16 mouse cellular contexts compared by ENCODE assay signal in the genomic region with DNA sequence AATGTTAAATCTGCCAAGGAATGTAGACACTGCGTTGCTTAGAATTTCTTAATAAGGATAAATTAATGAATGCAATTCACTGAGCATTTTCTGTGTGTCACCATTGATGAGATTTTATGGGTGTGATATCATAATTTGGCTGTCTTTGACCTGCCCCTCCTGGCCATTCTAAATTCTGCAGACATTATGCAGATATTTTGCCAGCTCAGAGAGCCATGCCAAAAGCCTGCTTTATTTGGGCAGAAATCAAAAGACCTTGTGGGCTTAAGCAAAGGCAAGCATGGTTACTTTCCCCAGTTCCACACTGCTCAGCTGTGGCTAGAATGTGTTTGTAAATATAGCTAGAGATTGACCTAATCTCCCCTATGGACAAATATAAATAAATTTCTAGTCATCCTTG.
DNase-seq lines count a peak whose midpoint lies in the region; ATAC-seq lines count a peak whose summit lies in the region.
"Had no signal": no experiment of that assay in that cellular context is flagged by ENCODE, and none has a peak within 500 bp of the region (broad histone marks: within the 10 kb centered on the region; RNA-seq: fewer than 3 reads in every experiment).

No protein-coding gene starts in this region.

- H3K9me3 ChIP-seq in forebrain, embryonic 14.5 days (replicated peaks; ENCODE audit: control insufficient read depth, low read length): no peaks in the 10 kb centered on the region
- no peaks in the 10 kb centered on the region for H3K9me3 ChIP-seq in forebrain, embryonic 12.5 days
- no peaks in the 10 kb centered on the region for H3K9me3 ChIP-seq in liver, embryonic 11.5 days (ENCODE audit: control insufficient read depth, low read length)
- H3K9me3 ChIP-seq: embryonic facial prominence, embryonic 13.5 days; forebrain, embryonic 10.5 days; hindbrain, embryonic 15.5 days; limb, embryonic 12.5 days had no signal

- no peaks in the 10 kb centered on the region for H3K27me3 ChIP-seq in forebrain, embryonic 14.5 days (replicated peaks; ENCODE audit: control insufficient read depth, insufficient read depth, low read length)
- no peaks in the 10 kb centered on the region for H3K27me3 ChIP-seq in forebrain, embryonic 12.5 days
- no peaks in the 10 kb centered on the region for H3K27me3 ChIP-seq in liver, embryonic 11.5 days (replicated peaks; ENCODE audit: control insufficient read depth, insufficient read depth, low read length)
- H3K27me3 ChIP-seq: embryonic facial prominence, embryonic 13.5 days; hindbrain, embryonic 15.5 days; limb, embryonic 12.5 days had no signal

- intact Hi-C loops in heart, postnatal 36 days (cut with DNase I): no loop called here
- intact Hi-C loops in left cerebral cortex, postnatal 4 days (cut with DNase I): no loop called here

- H3K9ac ChIP-seq in forebrain, embryonic 14.5 days (ENCODE audit: low read length): no peak overlapping the region
- H3K9ac ChIP-seq in forebrain, embryonic 12.5 days: no peak overlapping the region
- H3K9ac ChIP-seq in liver, embryonic 11.5 days (ENCODE audit: low read depth, low read length): no peak overlapping the region
- H3K9ac ChIP-seq: embryonic facial prominence, embryonic 13.5 days; hindbrain, embryonic 15.5 days; limb, embryonic 12.5 days had no signal

- H3K4me2 ChIP-seq in forebrain, embryonic 14.5 days (ENCODE audit: low read length): no peak overlapping the region
- no peak overlapping the region for H3K4me2 ChIP-seq in forebrain, embryonic 12.5 days
- H3K4me2 ChIP-seq in liver, embryonic 11.5 days: no peak overlapping the region
- H3K4me2 ChIP-seq: embryonic facial prominence, embryonic 13.5 days; hindbrain, embryonic 15.5 days; limb, embryonic 12.5 days had no signal

- ATAC-seq in forebrain, embryonic 14.5 days: no peak
- ATAC-seq in forebrain, embryonic 12.5 days (ENCODE audit: low FRiP score): no peak
- ATAC-seq in liver, embryonic 11.5 days (replicated peaks; ENCODE audit: low FRiP score): no peak

- no peaks in the 10 kb centered on the region for H3K36me3 ChIP-seq in forebrain, embryonic 14.5 days (ENCODE audit: control insufficient read depth, insufficient read depth, low read length)
- H3K36me3 ChIP-seq in forebrain, embryonic 12.5 days (replicated peaks): no peaks in the 10 kb centered on the region
- no peaks in the 10 kb centered on the region for H3K36me3 ChIP-seq in liver, embryonic 11.5 days (ENCODE audit: control insufficient read depth, insufficient read depth, low read length)
- H3K36me3 ChIP-seq: embryonic facial prominence, embryonic 13.5 days; forebrain, embryonic 10.5 days; hindbrain, embryonic 15.5 days; limb, embryonic 12.5 days had no signal

- no peak overlapping the region for H3K4me3 ChIP-seq in forebrain, embryonic 14.5 days (ENCODE audit: low read depth, low read length)
- no peak overlapping the region for H3K4me3 ChIP-seq in forebrain, embryonic 12.5 days (replicated peaks)
- H3K4me3 ChIP-seq in liver, embryonic 11.5 days (ENCODE audit: low read depth, low read length): no peak overlapping the region
- H3K4me3 ChIP-seq: embryonic facial prominence, embryonic 13.5 days; forebrain, embryonic 10.5 days; hindbrain, embryonic 15.5 days; limb, embryonic 12.5 days had no signal

- 78% methylated on average over 1 of the region's 1 CpGs for WGBS in forebrain, embryonic 14.5 days
- 95% methylated on average over 1 of the region's 1 CpGs for WGBS in forebrain, embryonic 12.5 days
- 95% methylated on average over 1 of the region's 1 CpGs for whole genome bisulfite sequencing in liver, embryonic 11.5 days

- H3K4me1 ChIP-seq in forebrain, embryonic 14.5 days (ENCODE audit: control insufficient read depth, insufficient read depth, low read length): no peaks in the 10 kb centered on the region
- H3K4me1 ChIP-seq in forebrain, embryonic 12.5 days: no peaks in the 10 kb centered on the region
- no peaks in the 10 kb centered on the region for H3K4me1 ChIP-seq in liver, embryonic 11.5 days (replicated peaks; ENCODE audit: control insufficient read depth, insufficient read depth, low read length)
- H3K4me1 ChIP-seq: embryonic facial prominence, embryonic 13.5 days; forebrain, embryonic 10.5 days; hindbrain, embryonic 15.5 days; limb, embryonic 12.5 days had no signal

- H3K27ac ChIP-seq in forebrain, embryonic 14.5 days (ENCODE audit: low read depth, low read length): no peak overlapping the region
- no peak overlapping the region for H3K27ac ChIP-seq in forebrain, embryonic 12.5 days
- H3K27ac ChIP-seq in liver, embryonic 11.5 days (ENCODE audit: low read depth, low read length): no peak overlapping the region
- H3K27ac ChIP-seq: embryonic facial prominence, embryonic 13.5 days; forebrain, embryonic 10.5 days; hindbrain, embryonic 15.5 days; limb, embryonic 12.5 days; stomach, postnatal 0 days had no signal

- peak; percentile 10 for DNase-seq in forebrain, embryonic 14.5 days (ENCODE audit: low spot score)
- peak; percentile 10 to 21 for DNase-seq in heart, postnatal 36 days
- DNase-seq in heart, adult 11 months: no peak
- peak; percentile 76 for DNase-seq in left cerebral cortex, postnatal 4 days
- DNase-seq in left cerebral cortex, adult 18-20 months (ENCODE audit: low spot score in 2 of 2): no peak
- DNase-seq in layer of hippocampus, postnatal 14 days (ENCODE audit: low spot score in 2 of 2): peak; percentile 28 to 80
- no peak for DNase-seq in liver, embryonic 11.5 days (ENCODE audit: low spot score)
- DNase-seq: kidney, adult 8-10 months; retina, postnatal 1 day; thymus, postnatal 4 days had no signal

Comparison
In these comparisons a context has a peak if more than half of its experiments do, and no peak if none do; other contexts are left out.
1. DNase-seq: peak in forebrain, embryonic 14.5 days (single experiment), heart, postnatal 36 days (2 of 2), left cerebral cortex, postnatal 4 days (single experiment) and layer of hippocampus, postnatal 14 days (2 of 2); none in heart, adult 11 months (single experiment), left cerebral cortex, adult 18-20 months (0 of 2) and liver, embryonic 11.5 days (single experiment).